Mouse (Mus musculus) c-Kit-positive CD71-negative TER-119-negative erythroid progenitor cells, embryonic 14.5 days (primary cell): Measurements from ENCODE around the gene Togaram1.

Experiments used
- DNase-seq: peaks from one replicate; pipeline ENCODE4 v3.0.0-alpha.2; 2013; ENCODE audit warnings: low read depth

The Togaram1 gene

DNA sequence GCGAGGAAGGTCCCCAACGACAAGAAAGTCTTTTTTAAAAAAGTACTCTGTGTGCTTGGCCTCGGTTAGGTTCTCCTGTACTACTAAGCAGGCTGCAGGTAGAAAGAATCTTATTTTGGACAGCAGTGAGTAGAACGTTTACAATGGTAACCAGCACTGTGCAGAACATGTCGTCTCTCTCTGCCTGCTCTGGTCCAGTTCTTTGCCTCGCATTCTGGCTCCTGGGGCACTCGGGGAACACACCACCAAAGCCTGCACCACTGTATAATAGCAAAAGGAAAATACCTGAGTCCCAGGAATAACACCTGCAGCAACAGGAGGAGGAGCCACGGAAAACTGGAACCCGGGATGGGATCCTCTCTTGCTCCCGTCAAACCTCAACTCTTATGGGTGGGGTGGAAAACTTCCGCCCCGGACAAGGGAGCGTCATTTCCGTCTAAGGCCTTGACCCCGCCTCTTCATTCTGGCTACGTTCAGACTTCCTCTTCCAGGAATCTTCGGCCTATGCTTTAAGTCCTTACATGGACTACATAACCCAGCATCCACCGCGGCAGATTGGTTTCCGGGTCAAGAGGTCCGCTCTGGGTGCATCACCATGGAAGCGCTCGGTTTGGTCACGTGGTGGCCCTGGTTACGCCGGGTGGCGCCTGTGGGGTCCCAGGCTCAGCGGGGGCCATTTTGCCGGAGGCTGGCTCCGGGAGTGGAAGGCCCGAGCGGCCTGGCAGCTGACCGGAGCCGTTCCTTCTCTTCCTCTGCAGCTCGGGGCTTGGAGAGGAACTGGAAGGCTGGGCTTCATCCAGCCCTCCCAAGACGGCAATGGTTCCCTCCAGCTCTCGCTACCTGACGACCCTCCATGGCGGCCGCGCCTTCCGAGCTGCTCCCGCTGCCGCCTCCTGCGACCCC lies at the start of gene Togaram1, which contains the start of gene Klhl28:
Togaram1 (plus strand) TSS at position 681 of the 903 bp plus-strand sequence.
Klhl28 (minus strand) TSS at position 411 of the 903 bp plus-strand sequence.
- peak; percentile 98 for DNase-seq

DNA sequence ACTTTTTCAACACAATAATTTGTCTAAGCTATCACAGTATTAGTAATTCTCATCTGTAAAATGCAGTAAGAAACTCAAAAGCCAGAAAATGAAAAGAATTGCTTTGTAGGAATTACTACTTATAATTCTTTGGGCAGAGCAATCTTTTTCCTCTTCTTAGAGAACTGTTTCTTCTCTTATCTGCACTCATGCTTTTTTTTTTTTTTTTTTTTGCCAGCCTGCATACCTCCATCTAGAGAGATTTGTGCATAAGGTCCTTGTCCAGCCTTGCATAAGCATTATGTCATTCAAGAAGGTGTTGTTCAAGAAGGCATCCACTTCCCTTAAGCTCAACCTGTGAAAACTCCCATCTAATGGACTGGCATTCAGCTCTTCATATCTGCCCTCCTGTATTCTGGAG lies 48.9 kb upstream of the Togaram1 start:
- DNase-seq, result no peak

DNA sequence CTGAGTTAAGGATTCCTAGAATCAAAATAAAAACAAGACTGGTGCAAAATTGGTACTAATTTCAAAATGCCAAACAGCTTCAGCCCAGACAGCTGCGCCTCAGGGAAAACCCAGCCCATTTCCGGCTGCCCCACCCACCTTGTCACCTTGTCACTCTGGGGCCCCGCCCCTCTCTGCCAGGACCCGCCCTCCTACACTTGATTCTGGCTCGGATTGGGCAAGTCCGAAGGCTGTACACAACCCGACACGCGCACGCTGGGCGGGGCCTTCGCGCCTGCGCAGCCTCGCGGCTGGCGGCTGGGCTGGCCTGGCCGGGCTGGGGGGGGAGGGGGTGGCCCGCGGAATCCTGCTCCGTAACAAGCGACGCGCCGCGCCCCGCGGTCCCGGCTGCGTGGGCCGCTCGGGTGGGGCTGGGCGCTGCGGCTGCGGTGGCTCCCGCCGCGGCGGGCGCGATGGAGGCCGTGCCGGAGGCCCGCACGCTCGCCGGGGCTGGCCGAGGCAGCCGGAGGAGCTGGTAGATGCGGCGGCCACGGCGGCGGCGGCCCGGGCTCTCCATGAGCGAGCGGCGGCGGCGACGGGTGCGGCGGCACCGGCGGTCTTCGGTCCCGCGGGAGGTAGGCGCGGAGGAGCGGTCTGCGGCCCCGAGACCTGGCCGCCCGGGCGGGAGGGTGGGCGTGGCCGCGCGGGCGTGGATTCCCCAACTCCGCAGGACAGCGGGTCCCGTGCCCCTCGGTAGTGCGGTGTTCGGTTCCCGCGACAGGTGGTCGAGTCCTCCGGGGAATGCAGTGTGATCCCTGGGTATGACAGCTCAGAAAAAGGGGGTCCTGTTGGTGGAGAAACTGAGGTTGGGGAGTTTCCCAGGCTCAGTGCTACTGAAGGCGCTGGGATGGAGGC lies 47.8 kb upstream of the Togaram1 start, which contains the start of gene Gm527:
Gm527 (plus strand) TSS at position 329 of the 894 bp plus-strand sequence.
- DNase-seq, result peak; percentile 89

DNA sequence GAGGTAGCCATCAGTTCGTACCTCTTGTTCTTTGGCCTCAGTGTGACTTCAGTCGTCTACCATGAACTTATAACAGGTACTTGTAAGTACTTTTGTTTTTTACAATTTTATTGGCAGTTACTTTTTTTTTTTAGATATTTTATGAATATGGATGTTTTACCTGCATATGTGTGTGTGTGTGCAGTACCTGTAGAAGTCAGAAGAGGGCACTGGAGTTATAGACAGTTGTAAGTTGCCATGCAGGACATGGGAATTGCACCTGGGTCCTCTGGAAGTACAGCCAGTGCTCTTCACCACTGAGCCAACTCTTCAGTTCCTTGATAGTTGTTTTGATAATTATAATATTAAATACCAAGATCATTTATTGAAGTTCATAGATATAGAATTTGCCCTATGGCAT lies 28.1 kb upstream of the Togaram1 start:
- no peak for DNase-seq

DNA sequence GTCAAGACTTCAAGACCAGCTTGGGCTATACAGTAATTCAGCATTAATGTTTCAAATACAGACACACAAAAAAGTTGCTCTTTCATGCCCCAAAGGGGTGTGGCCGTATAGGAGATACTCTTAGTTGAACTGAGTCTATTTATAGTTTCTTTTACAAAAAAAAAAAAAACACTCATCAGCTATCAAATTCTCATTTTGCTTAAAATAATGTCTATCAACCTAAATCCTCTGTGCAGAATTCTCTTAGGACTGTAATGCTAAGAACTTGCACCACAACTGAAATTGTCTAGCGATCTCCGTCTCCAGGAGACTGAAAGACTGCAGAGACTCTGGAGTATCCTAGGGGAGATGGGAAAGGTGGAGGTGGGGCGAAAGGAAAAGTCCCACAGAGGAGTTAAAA lies 1.0 kb upstream of the Togaram1 start:
- no peak for DNase-seq

DNA sequence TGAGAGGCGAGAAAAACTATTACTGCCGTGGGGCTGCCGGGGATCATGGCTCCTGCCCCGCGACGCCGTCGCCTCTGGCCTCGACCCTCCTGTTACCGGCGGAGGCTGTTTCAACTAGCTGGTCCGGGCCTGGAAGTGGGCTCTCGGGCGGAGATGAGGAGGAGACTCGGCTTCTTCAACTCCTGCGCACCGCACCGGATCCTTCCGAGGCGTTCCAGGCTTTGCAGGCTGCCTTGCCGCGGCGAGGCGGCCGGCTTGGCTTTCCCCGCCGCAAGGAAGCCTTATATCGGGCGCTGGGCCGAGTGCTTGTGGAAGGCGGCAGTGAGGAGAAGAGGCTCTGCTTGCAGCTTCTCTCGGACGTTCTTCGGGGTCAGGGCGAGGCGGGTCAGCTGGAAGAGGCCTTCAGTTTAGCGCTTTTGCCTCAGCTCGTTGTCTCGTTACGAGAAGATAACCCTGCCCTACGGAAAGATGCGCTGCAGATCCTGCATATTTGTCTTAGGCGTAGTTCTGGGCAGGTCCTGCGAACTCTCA lies 562 bp downstream of the Togaram1 start:
- DNase-seq, result no peak

DNA sequence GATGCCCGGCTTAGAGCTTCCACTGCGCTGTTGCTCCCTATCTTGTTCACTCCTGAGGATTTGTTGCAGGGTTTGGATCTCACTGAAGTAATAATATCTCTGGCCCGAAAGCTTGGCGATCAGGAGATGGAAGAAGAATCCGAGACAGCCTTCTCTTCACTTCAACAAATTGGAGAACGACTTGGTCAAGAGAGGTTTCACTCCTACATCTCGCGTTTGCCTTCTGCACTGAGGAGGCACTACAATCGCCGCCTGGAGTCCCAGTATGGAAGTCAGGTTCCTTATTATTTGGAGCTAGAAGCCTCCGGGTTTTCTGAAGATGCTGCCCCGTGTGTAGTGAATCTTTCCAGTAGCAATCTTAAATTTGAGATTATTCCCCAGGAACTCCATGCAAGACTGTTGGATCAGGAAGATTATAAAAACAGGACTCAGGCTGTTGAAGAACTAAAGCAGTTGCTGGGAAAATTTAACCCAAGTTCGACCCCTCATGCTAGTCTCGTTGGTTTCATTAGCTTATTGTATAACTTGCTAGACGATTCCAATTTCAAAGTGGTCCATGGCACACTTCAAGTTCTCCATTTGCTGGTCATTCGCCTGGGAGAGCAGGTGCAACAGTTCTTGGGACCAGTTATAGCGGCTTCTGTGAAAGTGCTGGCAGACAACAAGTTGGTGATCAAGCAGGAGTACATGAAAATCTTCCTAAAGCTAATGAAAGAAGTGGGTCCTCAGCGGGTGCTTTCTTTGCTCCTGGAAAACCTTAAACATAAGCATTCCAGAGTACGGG lies 1.2 kb downstream of the Togaram1 start:
- DNase-seq, result no peak

DNA sequence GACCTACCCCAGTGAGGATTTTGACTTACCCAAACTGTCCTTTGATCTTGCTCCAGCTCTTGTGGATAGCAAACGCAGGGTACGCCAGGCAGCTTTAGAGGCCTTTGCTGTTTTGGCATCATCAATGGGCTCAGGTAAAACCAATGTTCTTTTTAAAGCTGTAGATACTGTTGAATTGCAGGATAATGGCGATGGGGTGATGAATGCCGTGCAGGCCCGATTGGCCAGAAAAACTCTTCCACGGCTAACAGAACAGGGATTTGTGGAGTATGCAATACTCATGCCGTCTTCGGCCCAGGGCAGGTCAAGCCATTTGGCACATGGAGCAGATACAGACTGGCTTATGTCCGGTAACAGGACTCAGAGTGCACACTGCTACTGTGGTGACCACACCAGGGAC lies 1.9 kb downstream of the Togaram1 start:
- DNase-seq, result no peak

DNA sequence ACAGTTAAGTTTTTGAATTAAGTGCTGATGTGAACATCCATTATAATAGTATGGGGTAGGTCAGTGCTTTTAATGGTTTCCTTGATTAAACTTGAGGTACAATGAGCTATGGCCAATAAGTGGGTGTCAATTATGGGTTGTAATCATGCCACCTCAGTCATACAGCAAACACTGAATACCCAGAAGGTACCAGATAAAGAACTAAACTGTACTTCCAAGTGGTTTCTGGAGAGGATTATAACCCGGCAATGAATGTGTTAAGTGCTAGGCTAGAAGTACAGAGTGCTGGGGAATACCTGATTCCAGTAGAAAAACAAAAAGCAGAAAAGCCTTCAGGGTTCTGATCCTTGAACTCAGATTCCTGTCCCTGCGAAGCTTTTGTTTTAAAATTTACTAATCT lies 2.5 kb downstream of the Togaram1 start:
- DNase-seq, result no peak

DNA sequence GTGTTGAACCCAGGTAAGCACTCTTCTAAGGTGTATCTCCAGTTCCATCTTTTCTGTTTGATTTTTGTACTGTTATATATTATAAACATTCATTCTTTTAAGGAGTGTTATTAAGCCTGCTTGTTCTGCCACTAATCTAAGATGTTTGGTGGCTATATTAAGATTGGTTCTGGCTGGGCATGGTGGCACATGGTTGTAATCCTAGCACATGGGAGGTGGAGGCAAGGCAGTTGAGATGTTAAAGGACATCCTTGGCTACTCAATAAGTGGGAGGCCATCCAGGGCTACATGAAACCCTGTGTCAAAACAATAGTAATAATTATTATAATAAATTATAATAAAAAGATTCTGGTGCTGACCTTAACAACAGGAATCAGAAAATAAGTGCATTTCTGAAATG lies 5.8 kb downstream of the Togaram1 start:
- DNase-seq, result no peak

DNA sequence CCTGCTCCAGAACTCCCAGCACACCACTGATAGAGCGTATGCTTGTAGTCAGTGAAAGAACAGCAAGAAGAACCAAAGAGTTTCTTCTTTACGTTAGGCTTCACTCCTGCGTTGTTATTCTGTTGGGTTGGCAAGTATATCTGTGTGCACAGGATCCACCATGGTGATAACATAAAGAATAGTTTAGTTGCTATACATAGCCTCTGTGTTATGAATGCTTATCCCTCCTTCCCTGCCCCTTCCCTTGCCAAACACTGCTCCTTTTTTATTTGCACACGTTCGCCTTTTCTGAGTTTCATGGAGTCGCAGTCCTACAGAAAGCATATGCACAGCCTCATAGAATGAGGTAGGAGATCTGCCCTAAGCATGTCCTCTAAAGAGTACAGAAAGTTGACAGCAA lies 6.5 kb downstream of the Togaram1 start:
- DNase-seq, result no peak

DNA sequence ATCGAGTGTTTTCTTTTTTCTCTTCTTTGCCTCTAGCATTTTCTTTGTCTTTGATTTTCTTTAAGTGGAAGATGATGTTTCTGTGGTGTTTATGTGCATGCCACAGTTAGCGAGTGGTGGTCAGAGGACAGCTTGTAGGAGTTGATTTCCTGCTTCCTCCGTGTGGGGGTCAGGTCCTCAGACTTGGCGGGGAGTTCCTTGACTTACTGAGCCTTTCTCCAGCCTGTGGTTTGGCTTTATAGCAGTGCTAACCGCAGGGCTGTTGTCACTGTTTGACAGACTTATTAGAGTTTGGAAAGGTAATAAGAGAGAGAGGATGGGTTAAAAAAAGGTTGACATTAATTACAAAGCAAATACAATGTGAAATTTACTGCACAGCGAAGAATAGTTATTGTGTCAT lies 10.0 kb downstream of the Togaram1 start:
- no peak for DNase-seq

DNA sequence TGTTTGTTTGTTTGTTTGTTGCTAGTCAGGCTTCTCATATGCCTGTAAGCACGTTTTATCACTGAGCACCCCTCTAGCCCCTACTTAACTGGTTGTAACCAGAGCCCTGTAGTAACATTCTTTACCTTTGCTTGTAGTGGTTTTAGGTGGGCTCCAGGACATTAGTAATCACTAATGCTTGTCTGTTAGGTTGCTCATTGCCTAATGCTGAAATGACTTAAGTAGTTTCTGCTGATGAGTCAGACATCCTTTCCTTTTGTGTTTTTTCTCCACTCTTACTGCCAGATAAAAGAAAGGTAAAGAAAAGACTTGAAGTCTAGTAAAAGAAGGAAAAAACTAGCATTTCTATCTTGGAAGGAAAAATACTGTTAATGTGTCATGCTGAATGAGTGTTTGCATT lies 10.6 kb downstream of the Togaram1 start:
- DNase-seq, result no peak

DNA sequence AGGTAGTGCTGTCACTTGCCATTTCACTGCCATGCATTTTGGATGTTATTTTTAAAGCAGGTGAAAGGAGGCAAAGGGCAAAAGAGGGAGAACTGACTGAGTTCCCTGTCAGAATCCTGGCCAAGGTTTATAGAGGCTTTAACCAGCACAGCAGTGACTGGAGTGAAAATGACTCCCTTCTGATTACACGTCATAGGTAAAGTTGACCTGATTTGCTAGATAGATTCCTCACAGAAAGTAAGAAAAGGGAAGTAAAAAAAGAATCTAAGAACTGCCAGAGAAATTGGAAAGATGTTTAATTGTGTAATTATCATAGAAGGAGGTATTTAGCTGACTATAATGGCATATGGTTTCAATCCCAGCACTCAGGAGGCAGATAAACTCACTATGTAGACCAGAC lies 11.9 kb downstream of the Togaram1 start:
- DNase-seq, result no peak

DNA sequence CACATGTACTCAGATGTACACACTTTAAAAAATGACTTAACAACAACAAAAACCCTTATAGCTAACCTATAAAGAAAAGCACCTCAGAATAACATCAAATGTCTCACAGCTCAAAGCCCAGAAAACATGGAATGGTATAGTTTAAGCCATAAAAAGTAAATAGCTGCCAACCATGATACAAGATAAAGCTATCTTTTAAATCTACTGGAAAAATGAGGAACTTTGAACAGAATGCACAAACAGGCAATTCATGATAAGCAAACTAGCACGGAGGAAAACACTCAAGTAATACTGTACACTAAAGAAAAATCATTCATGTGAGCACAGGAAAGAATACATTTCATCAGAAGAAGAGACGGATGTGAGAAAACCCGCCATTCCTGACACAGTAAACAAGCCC lies 42.1 kb downstream of the Togaram1 start:
- DNase-seq, result no peak

DNA sequence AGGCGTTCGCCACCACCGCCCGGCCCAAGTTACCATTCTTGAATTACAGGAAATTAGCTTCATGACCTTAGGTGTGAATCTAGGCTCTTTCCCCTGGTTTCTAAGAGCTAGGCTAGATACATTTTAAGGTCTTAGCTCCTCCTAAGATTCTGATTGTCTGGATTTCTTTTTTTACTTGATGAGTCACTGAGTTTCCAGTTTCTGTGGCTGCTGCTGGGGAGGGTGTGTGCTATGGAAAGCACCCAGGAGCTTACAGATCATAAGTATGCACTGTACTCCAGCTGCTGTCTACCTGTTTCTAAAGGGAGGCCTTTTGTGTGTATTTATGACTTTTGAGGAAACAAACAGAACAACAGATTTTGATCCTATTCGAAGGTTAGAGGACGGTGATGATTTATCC lies 57.2 kb downstream of the Togaram1 start:
- DNase-seq, result no peak

DNA sequence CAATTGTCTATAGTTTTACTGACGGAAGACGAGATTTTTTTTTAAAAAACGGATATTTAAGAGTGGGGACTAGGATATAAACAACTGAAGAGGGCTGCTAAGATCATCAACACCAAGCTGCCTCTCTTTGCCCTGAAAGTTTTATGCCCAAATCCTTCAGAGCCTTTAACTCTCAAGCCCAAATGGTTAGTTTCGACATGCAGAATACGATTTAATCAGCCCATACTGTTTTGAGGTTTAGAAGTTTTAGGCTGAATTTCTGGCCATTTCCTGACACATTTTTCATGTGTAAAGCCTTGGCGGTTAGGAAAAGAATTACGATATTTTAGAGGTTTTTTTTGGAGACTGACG lies 70.2 kb downstream of the Togaram1 start:
- no peak for DNase-seq

DNA sequence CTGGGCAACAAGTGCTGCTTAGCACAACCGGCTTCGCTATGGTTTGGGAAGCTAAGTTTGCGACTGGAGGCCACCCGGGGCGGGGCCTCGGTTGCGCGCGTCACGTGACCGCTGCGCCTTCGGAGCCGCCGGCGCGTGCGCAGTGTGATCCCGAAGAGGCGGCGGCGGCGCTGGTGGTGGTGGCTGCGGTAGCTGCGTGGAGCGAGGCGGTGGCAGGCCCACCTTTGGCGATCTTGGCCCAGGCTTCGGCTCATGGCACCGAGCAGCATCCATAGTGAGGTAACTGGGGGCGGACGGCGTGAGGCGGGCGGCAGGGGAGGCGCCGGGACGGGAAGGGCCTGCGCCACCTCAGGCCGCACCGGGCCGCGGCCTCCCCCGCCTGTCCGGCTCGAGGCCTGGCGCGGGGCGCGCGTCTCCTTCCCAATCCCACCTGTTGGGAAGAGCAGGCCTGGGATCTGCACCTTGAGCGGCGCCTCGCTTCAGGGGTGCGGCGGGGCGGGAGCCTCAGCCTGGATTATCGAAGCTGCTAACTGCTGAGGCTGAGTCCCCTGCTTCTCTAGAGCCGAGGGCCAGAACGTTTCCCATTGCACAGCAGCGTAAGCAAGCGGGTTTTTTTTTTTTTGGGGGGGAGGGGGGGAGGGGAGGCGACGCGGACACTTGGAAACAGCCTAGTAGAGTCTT lies 70.7 kb downstream of the Togaram1 start, which contains the start of gene Prpf39:
Prpf39 (plus strand) TSS at position 144 of the 681 bp plus-strand sequence.
- peak; percentile 70 for DNase-seq

DNA sequence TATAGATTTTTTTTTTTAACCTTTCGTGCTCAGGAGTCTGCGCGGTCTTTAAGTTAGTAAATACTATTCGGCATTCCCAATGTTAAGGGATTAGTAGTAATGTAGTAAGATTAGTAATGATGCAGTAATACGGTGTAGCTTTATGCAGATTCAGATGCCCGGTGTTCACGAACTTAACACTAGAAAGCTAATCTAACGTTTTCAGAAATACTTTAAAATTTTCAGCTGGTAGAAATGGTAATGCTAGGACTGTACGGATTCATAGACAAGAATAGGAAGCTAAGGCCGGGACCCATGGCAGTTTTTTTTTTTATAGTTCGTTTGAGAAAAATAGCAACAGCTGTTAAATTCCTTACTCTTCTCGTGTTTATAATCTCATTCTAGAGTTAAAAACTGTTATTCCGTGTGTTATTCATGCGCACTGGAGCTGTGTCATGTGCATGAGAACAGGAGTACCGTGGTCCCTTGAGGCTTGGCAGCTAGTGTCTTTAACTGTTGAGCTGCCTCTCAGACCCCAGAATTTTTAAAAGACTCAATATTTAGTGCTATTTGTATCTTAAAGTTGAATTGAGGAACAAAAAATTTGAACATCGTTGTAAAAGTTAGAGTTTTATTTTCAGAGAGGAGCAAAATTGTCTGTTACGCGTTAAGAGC lies 71.4 kb downstream of the Togaram1 start:
- no peak for DNase-seq

DNA sequence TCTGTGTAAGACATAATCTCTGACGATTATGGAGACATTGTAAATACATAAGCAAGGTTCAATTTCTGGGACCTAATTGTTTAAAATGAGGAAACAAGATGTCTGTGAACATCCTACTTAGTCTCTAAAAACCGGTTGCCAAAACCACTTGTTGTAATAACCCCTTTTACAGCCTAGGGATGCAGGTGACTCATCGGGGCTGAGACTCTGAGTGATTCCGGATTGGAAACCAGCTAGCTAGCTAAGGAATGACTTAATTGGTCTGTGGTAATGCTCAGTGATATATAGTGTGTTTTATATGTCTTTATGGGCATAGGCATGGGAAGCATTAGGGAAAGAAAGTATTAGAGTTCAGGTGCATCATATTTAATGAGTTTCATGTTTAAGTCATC lies 71.9 kb downstream of the Togaram1 start:
- DNase-seq, result peak; percentile 50

DNA sequence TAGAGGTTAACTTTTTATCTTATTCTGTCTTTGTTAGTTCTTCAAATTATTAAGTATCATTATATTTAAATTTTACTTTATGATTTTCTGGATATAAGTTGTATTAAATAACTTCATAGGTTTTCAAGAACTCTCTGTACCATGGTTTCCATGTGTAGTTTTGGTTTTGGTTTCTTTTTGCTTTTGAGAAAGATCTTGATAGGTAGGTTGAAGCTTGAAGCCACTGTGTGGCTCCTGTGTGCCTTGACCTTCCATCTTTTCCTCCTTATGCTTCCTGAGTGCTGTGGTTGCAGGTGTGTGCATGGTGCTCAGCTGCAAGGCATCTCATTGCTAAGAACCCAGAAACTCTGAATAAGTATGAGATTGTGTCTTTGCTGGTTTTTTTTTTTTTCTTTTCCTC lies 83.2 kb downstream of the Togaram1 start:
- DNase-seq, result no peak
